Mouse (Mus musculus) forebrain, embryonic 14.5 days (tissue): ENCODE measurements around the gene Col23a1. TPM values are rescaled to one million over a fixed set of nuclear protein-coding genes. Genes with fewer than 3 reads are reported as not detected.

Experiments
- ATAC-seq: fragments of 200-750 bp; cut with Nextera tagmentation; 2 replicates; pipeline ENCODE4 v1.8.0; 2017; ENCODE audit warnings: mild to moderate bottlenecking, moderate library complexity
- DNase-seq: peaks from one replicate; pipeline ENCODE4 v3.0.0-alpha.2; 2015; ENCODE audit warnings: low spot score
- H3K27ac ChIP-seq: fragments of 300-500 bp; sonication (generic); 2 replicates; pipeline ENCODE4 v1.5.1; 2014; ENCODE audit warnings: low read depth, mild to moderate bottlenecking, control low read depth, low read length, moderate library complexity
- H3K27me3 ChIP-seq: fragments of 300-500 bp; sonication (generic); replicated peaks from 2 replicates; pipeline ENCODE4 v1.6.1; 2014; ENCODE audit warnings: low read length, control low read depth, mixed read lengths; ENCODE audit not compliant: control insufficient read depth, insufficient read depth
- H3K36me3 ChIP-seq: fragments of 300-500 bp; sonication (generic); 2 replicates; pipeline ENCODE4 v1.6.1; 2014; ENCODE audit warnings: low read length, control low read depth; ENCODE audit not compliant: control insufficient read depth, insufficient read depth
- H3K4me1 ChIP-seq: fragments of 300-500 bp; sonication (generic); 2 replicates; pipeline ENCODE4 v1.6.1; 2014; ENCODE audit warnings: antibody characterized with exemption, low read length, control low read depth; ENCODE audit not compliant: control insufficient read depth, insufficient read depth
- H3K4me2 ChIP-seq: fragments of 300-500 bp; sonication (generic); 2 replicates; pipeline ENCODE4 v1.6.1; 2014; ENCODE audit warnings: mild to moderate bottlenecking, control low read depth, low read length
- H3K4me3 ChIP-seq: fragments of 300-500 bp; sonication (generic); 2 replicates; pipeline ENCODE4 v1.5.1; 2014; ENCODE audit warnings: low read depth, low read length, control low read depth
- H3K9ac ChIP-seq: fragments of 300-500 bp; sonication (generic); 2 replicates; pipeline ENCODE4 v1.6.1; 2014; ENCODE audit warnings: mild to moderate bottlenecking, low read length, control low read depth, moderate library complexity
- H3K9me3 ChIP-seq: fragments of 300-500 bp; sonication (generic); replicated peaks from 2 replicates; pipeline ENCODE4 v1.6.1; 2016; ENCODE audit warnings: low read length, control low read depth, mixed read lengths; ENCODE audit not compliant: control insufficient read depth
- WGBS: fragments of 180-500 bp; shearing (Covaris S2); extraction: QIAGEN DNeasy Blood & Tissue Kit; methylation state at CpG from one replicate; pipeline ENCODE4 v1.1.7; 2014; 5-methylcytosine and 5-hydroxymethylcytosine counted together
- polyA plus RNA-seq: library from polyadenylated mRNA; unstranded; fragments of >200 nt; fragmentation: Nextera tagmentation; extraction: Ambion mirVana; gene quantifications from 2 replicates; pipeline ENCODE4 v1.2.1, GENCODE M21; 2014

Gene Col23a1
- polyA plus RNA-seq, 1 experiment from 2014 or later = 2.5 TPM

DNA sequence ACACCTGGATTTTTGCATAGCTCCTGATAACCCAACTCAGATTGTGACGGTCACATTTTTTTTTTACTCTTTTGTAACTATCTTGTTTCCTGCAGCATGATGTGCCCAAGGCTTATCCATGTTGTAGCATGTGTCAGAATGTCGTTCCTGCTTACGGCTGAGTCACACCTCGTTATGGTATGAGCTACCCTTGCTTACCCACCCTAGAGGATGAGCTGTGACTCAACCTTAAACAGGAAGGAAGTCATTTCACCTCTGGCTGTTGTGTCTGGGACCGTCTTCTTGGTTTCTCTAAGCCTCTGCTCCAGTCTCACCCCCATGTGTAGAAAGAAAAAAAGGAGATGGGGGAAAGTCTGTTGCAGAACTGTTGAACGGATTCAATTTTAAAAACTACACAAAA, 223.3 kb downstream of the Col23a1 start:
- H3K36me3 ChIP-seq = no peaks in the 10 kb centered on the region

DNA sequence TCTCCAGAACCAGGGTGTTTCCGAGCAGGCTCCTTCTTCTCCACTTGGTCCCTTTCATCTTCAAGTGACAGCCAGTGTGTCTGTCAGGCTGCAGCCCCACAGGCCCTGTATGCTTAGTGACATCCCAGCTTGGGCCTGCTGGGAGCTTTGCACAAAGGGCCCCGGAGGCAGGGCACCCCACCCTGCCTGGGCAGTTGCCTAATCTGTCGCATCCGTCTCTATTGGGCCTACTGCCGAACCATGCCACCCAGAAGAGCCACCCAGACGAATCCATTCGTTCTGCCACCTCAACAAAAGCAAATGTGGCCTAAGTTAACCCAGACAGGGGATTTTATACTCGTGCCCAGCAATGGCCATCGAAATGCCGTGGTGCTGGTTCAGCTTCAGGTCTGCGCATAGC, 225.6 kb downstream of the Col23a1 start:
- Histone ChIP-seq H3K27ac (no peak overlapping the region), H3K4me3 (no peak overlapping the region), H3K4me2 (no peak overlapping the region), H3K9me3 (no peaks in the 10 kb centered on the region), H3K36me3 (no peaks in the 10 kb centered on the region), H3K4me1 (no peaks in the 10 kb centered on the region), H3K27me3 (no peaks in the 10 kb centered on the region), H3K9ac (no peak overlapping the region)
- WGBS = 87% methylated on average over 11 of the region's 11 CpGs
- ATAC-seq (no peak), DNase-seq (no peak)

More for the DNA sequence above, 223.3 kb downstream of the Col23a1 start:
- Histone ChIP-seq H3K9ac (no peak overlapping the region), H3K9me3 (no peaks in the 10 kb centered on the region), H3K27ac (no peak overlapping the region), H3K4me2 (no peak overlapping the region), H3K4me1 (no peaks in the 10 kb centered on the region), H3K27me3 (no peaks in the 10 kb centered on the region), H3K4me3 (no peak overlapping the region)
- WGBS = 91% methylated on average over 6 of the region's 6 CpGs
- DNase-seq (no peak), ATAC-seq (no peak)

DNA sequence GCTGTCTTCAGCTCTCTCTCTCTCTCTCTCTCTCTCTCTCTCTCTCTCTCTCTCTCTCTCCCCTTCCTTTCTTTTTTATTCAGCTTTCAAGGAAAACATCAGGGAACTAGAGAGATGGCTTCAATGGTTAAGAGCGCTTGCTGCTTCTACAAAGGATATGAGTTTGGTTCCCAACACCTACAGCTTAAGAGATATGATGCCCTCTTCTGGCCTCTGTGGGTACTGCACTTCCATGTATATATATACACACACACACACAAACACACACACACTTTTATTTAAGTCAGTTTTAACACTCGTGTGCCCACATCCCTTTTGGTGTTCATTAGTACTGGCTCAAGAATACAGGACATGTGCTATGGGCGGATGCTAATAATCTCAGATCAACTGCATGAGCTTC, 228.4 kb downstream of the Col23a1 start:
- Histone ChIP-seq H3K4me2 (no peak overlapping the region), H3K36me3 (no peaks in the 10 kb centered on the region), H3K9ac (no peak overlapping the region), H3K27ac (no peak overlapping the region), H3K27me3 (no peaks in the 10 kb centered on the region), H3K4me3 (no peak overlapping the region), H3K9me3 (no peaks in the 10 kb centered on the region), H3K4me1 (no peaks in the 10 kb centered on the region)
- no peak for DNase-seq
- ATAC-seq = no peak
- 96% methylated on average over 3 of the region's 3 CpGs for WGBS

DNA sequence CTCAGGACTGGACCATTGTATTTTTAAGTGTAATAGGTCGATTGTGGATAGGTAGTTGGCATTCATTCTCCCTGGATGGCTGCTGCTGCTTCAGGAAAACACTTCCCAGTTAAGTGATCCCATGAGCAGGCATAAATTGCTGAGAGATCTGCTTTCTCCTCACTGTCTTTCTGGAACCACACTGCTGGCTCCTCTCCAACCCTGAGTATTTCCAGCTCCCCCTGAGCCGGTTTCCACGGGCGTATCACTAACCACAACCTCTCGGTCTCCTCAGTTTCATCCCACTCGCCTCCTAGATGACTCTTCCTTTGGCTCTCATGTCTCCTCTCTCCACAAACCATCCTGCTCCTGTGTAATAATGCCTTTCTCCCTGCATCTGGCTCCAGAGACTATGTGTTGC, 228.9 kb downstream of the Col23a1 start:
- Histone ChIP-seq H3K27me3 (no peaks in the 10 kb centered on the region), H3K27ac (no peak overlapping the region), H3K36me3 (no peaks in the 10 kb centered on the region), H3K9me3 (no peaks in the 10 kb centered on the region), H3K9ac (no peak overlapping the region), H3K4me2 (no peak overlapping the region), H3K4me3 (no peak overlapping the region), H3K4me1 (no peaks in the 10 kb centered on the region)
- no peak for ATAC-seq
- WGBS = 88% methylated on average over 6 of the region's 6 CpGs
- no peak for DNase-seq

DNA sequence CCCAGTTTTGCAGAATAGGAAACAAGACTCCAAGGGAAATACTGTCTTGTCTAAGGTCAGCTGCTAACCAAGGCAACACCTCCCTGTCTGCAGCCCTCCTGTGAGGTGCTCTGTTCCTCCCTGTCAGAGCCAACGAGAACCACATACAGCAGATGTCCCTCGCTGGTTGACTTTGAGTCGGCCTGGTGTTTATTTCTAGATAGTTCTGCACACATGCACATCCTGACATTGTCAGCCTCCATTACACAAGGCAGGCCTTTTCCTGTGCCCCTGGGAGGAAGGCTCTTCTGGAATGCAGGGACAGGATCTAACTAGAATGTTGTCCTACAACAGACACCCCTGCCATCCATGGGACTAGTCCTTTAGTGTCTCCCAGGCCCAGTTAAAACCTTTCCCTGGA, 231.7 kb downstream of the Col23a1 start:
- no peaks in the 10 kb centered on the region for H3K9me3 ChIP-seq
- H3K27ac ChIP-seq = no peak overlapping the region
- H3K4me3 ChIP-seq = no peak overlapping the region
- DNase-seq (no peak), ATAC-seq (no peak)
- H3K4me1 ChIP-seq = no peaks in the 10 kb centered on the region
- H3K9ac ChIP-seq = no peak overlapping the region
- H3K36me3 ChIP-seq = no peaks in the 10 kb centered on the region
- WGBS = 90% methylated on average over 3 of the region's 3 CpGs
- H3K4me2 ChIP-seq = no peak overlapping the region
- no peaks in the 10 kb centered on the region for H3K27me3 ChIP-seq

DNA sequence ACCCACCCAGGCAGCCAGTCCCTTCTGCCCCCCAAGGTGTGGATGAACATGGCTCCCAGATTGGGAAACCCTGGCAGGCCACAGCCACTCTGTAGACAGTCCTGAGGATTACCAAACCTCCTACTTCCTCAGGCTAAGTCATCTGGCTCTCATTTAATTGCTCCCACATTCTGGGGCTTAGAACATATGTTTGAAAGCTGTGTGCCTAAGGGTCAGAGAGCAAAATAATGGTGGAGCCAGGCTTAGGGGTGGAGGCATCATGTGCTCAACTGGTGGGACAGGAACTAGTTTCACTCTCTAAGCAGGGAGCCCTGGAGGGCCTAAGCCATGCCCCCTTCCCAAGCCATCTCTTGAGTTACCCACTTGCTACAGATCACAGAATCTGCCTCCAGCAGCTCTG, 233.5 kb downstream of the Col23a1 start:
- Histone ChIP-seq H3K4me1 (no peaks in the 10 kb centered on the region), H3K27me3 (no peaks in the 10 kb centered on the region), H3K36me3 (no peaks in the 10 kb centered on the region), H3K9ac (no peak overlapping the region), H3K27ac (no peak overlapping the region), H3K4me2 (no peak overlapping the region), H3K4me3 (no peak overlapping the region), H3K9me3 (no peaks in the 10 kb centered on the region)
- ATAC-seq (no peak), DNase-seq (no peak)

DNA sequence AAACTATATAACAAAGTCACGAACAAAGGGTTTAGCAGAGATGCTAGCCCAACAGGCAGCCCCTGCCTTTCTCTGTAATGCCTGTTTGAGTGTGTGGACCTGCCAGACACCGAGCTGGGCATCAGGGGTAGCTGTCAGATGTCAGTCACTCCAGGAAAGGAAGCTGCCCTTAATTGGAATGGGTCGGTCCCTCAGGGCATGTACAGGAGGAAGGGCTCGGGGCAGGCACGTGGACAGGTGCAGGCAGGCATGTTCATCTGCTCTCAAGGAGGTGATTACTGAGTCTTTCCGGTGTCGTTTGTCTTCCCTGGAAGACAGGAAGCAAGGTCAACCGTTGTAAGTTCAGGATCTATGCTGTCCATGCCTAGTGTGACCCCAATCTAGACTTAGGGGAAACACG, 233.9 kb downstream of the Col23a1 start:
- Histone ChIP-seq H3K9me3 (no peaks in the 10 kb centered on the region), H3K36me3 (no peaks in the 10 kb centered on the region), H3K27ac (no peak overlapping the region), H3K4me3 (no peak overlapping the region), H3K4me1 (no peaks in the 10 kb centered on the region), H3K9ac (no peak overlapping the region), H3K4me2 (no peak overlapping the region), H3K27me3 (no peaks in the 10 kb centered on the region)
- ATAC-seq = no peak
- no peak for DNase-seq
- WGBS = 82% methylated on average over 9 of the region's 9 CpGs

DNA sequence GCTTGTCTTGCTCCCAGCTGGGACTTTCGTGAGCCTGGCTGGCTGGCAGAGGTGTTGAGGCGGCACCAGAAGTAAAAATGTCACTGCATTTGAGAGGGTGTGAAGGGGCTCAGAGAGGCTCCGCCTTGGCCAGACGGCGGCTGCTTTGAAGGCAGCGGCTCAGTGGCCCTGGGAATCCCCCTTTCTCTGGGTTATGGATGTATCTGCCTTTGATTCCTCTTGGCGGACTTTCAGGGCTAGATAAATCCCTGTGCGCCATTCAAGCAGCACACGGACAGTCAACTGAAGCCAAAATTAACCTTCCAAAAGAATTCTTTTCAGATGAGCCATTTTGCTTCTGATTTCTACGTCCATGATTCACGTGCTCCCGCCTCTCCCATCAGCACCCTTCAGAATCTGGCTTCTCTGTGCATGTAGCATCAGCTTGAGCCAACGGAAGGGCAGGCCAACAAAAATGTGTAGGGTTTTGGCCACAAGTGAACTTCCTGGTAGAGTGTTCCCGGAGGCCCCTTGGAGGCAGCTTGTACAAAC, 237.0 kb downstream of the Col23a1 start:
- Histone ChIP-seq H3K27me3 (no peaks in the 10 kb centered on the region), H3K9ac (no peak overlapping the region), H3K36me3 (no peaks in the 10 kb centered on the region), H3K9me3 (no peaks in the 10 kb centered on the region), H3K4me2 (no peak overlapping the region), H3K27ac (no peak overlapping the region; the same call in 1 of the 2 replicates), H3K4me1 (no peaks in the 10 kb centered on the region), H3K4me3 (no peak overlapping the region)
- DNase-seq (peak; percentile 52), ATAC-seq (no peak)
- 60% methylated on average over 14 of the region's 14 CpGs for WGBS

DNA sequence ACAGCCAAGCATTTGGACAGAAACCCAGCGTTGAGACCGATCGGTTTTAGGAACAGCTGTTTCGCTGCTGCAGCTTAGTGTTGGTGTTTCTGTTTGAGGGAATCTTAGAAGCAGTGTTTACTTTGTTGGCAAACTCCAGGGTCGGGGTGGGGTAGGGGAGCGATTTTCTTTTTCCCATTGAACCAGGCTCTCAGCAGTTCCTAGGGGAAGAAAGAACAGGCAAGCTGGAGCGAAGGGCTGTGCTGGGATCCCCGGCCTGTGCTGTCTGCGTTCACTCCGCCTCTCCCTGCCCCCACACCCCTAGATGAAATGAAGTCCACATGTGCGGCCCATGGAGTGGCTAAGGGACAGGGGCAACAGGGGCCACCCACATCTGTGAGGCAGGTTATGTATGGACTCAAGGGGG, 243.4 kb downstream of the Col23a1 start:
- H3K4me1 ChIP-seq = no peaks in the 10 kb centered on the region
- WGBS = 71% methylated on average over 11 of the region's 11 CpGs
- H3K27ac ChIP-seq = no peak overlapping the region
- no peaks in the 10 kb centered on the region for H3K9me3 ChIP-seq
- no peaks in the 10 kb centered on the region for H3K36me3 ChIP-seq
- H3K9ac ChIP-seq = no peak overlapping the region
- H3K27me3 ChIP-seq = no peaks in the 10 kb centered on the region
- DNase-seq = no peak
- no peak overlapping the region for H3K4me3 ChIP-seq
- ATAC-seq = no peak
- no peak overlapping the region for H3K4me2 ChIP-seq
